Mouse (Mus musculus): ENCODE measurements around the gene Gm11020. TPM values are rescaled to one million over a fixed set of nuclear protein-coding genes. Genes with fewer than 3 reads are reported as not detected.
"Not testable (repeated sequence)": the region's sequence is repeated elsewhere in the genome, so short reads cannot be mapped to it uniquely, and the experiment has no call there.

The Gm11020 gene
- total RNA-seq (2014; fragmentation: Nextera tagmentation) (not detected in 2 replicates), total RNA-seq (2017) (not detected in 2 replicates)

GRCm38 (mm10) chr8:104321267-104321666, at the start of gene Gm11020:
Gene Gm11020, plus strand, starts transcription at chr8:104321567.
- ATAC-seq (replicated peaks; ENCODE audit: poor library complexity, severe bottlenecking) = not testable (repeated sequence)

GRCm38 (mm10) chr8:104293081-104293480, 28.3 kb upstream of the Gm11020 start, which contains the start of gene Cmtm2a:
Gene Cmtm2a, minus strand, starts transcription at chr8:104293181.
- ATAC-seq (replicated peaks; ENCODE audit: poor library complexity, severe bottlenecking) = not testable (repeated sequence)

- no peak for ATAC-seq (replicated peaks; ENCODE audit: poor library complexity, severe bottlenecking)
Measured at GRCm38 (mm10) chr8:104294396-104294795, 27.0 kb upstream of the Gm11020 start.

GRCm38 (mm10) chr8:104301577-104301976, 19.8 kb upstream of the Gm11020 start:
- ATAC-seq (replicated peaks; ENCODE audit: poor library complexity, severe bottlenecking) = not testable (repeated sequence)

- not testable (repeated sequence) for ATAC-seq (replicated peaks; ENCODE audit: poor library complexity, severe bottlenecking)
Measured at GRCm38 (mm10) chr8:104302536-104302935, 18.8 kb upstream of the Gm11020 start.

- ATAC-seq (replicated peaks; ENCODE audit: poor library complexity, severe bottlenecking) = peak; percentile 59
Measured at GRCm38 (mm10) chr8:104304962-104305361, 16.4 kb upstream of the Gm11020 start.

GRCm38 (mm10) chr8:104308341-104308740, 13.0 kb upstream of the Gm11020 start:
- ATAC-seq (replicated peaks; ENCODE audit: poor library complexity, severe bottlenecking) = not testable (repeated sequence)

GRCm38 (mm10) chr8:104309441-104310155, 11.8 kb upstream of the Gm11020 start, which contains the start of the genes Gm45711 and Cmtm1:
Gene Gm45711, minus strand, starts transcription at chr8:104310081.
Gene Cmtm1, minus strand, starts transcription at chr8:104310145.
- not testable (repeated sequence) for ATAC-seq (replicated peaks; ENCODE audit: poor library complexity, severe bottlenecking)

GRCm38 (mm10) chr8:104312023-104312422, 9.3 kb upstream of the Gm11020 start:
- ATAC-seq (replicated peaks; ENCODE audit: poor library complexity, severe bottlenecking) = not testable (repeated sequence)

- ATAC-seq (replicated peaks; ENCODE audit: poor library complexity, severe bottlenecking) = no peak
Measured at GRCm38 (mm10) chr8:104313311-104313710, 8.1 kb upstream of the Gm11020 start.

- not testable (repeated sequence) for ATAC-seq (replicated peaks; ENCODE audit: poor library complexity, severe bottlenecking)
Measured at GRCm38 (mm10) chr8:104321930-104322329, 563 bp downstream of the Gm11020 start, which contains the start of gene Cmtm2b. Gene Cmtm2b, plus strand, starts transcription at chr8:104322230.

- ATAC-seq (replicated peaks; ENCODE audit: poor library complexity, severe bottlenecking) = no peak
Measured at GRCm38 (mm10) chr8:104332665-104333631, 11.6 kb downstream of the Gm11020 start.

- peak; percentile 86 for ATAC-seq (replicated peaks; ENCODE audit: poor library complexity, severe bottlenecking)
Measured at GRCm38 (mm10) chr8:104333786-104334185, 12.4 kb downstream of the Gm11020 start.

GRCm38 (mm10) chr8:104334196-104334595, 12.8 kb downstream of the Gm11020 start:
- ATAC-seq (replicated peaks; ENCODE audit: poor library complexity, severe bottlenecking) = no peak

GRCm38 (mm10) chr8:104336806-104337205, 15.4 kb downstream of the Gm11020 start:
- ATAC-seq (replicated peaks; ENCODE audit: poor library complexity, severe bottlenecking) = no peak

GRCm38 (mm10) chr8:104337890-104338289, 16.5 kb downstream of the Gm11020 start:
- no peak for ATAC-seq (replicated peaks; ENCODE audit: poor library complexity, severe bottlenecking)

- no peak for ATAC-seq (replicated peaks; ENCODE audit: poor library complexity, severe bottlenecking)
Measured at GRCm38 (mm10) chr8:104339229-104339982, 18.0 kb downstream of the Gm11020 start, which contains the start of gene Cmtm3. Gene Cmtm3, plus strand, starts transcription at chr8:104339410.

GRCm38 (mm10) chr8:104339983-104340232, 18.5 kb downstream of the Gm11020 start:
- ATAC-seq (replicated peaks; ENCODE audit: poor library complexity, severe bottlenecking) = no peak

GRCm38 (mm10) chr8:104340233-104341105, 19.1 kb downstream of the Gm11020 start:
- ATAC-seq (replicated peaks; ENCODE audit: poor library complexity, severe bottlenecking) = peak; percentile 58
